Mouse (Mus musculus): ENCODE results near the gene Naglu.
A peak's percentile ranks its signal among the peaks of the same experiment; 100 is the strongest.

Gene Naglu

GRCm38 (mm10) chr11:101057860-101058259 lies 12.0 kb upstream of the Naglu start:
- peak; percentile 81 for DNase-seq (ENCODE audit: low read depth)

GRCm38 (mm10) chr11:101058726-101059125 lies 11.1 kb upstream of the Naglu start:
- DNase-seq (ENCODE audit: low read depth), result no peak

- DNase-seq (ENCODE audit: low read depth), result no peak
Measured at GRCm38 (mm10) chr11:101059473-101059872, 10.3 kb upstream of the Naglu start.

DNA sequence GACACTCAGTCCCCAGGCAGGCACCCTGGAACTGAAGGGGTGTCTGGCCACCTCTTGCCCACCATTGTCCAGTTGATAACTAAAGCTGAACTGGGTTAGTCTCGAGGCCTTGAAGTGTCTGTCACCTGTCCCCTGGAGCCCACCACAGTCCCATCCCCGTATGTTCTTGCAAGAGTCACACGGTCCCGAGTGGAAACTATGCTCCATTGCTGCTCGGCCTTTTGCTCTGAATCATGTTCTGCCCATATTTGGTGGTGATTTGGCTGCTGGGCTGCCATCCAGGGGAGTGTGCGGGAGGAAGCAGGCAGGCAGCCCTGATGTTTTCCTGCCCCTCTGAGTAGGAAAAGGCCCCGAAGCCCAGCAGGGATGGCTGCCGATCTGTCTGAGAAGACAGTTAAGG lies 9.7 kb upstream of the Naglu start:
- peak; percentile 72 for DNase-seq (ENCODE audit: low read depth)

DNA sequence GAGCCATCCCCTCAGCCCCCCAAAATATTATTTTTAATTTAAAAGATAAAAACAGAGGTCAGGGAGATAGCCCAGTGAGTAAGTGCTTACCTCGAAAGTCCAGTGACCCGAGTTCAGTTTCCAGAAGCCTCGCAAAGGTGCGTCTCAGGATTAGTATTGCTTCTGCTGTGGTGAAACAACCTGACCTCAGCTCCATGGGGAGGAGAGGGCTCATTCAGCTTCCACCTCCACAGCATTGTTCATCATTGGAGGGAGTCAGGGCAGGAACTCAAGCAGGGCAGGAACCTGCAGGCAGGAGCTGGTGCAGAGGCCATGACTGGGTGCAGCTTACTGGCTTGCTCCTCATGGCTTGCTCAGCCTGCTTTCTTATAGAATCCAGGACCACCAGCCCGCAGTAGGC lies 8.8 kb upstream of the Naglu start:
- no peak for DNase-seq (ENCODE audit: low read depth)

- DNase-seq (ENCODE audit: low read depth), result no peak
Measured at GRCm38 (mm10) chr11:101062165-101062884, 7.5 kb upstream of the Naglu start.

GRCm38 (mm10) chr11:101062971-101063675 lies 6.7 kb upstream of the Naglu start:
- no peak for DNase-seq (ENCODE audit: low read depth)

- peak; percentile 97 for DNase-seq (ENCODE audit: low read depth)
Measured at GRCm38 (mm10) chr11:101063676-101064327, 6.0 kb upstream of the Naglu start.

- DNase-seq (ENCODE audit: low read depth), result no peak
Measured at GRCm38 (mm10) chr11:101064462-101064861, 5.3 kb upstream of the Naglu start.

- DNase-seq (ENCODE audit: low read depth), result no peak
Measured at GRCm38 (mm10) chr11:101065002-101065401, 4.8 kb upstream of the Naglu start.

DNA sequence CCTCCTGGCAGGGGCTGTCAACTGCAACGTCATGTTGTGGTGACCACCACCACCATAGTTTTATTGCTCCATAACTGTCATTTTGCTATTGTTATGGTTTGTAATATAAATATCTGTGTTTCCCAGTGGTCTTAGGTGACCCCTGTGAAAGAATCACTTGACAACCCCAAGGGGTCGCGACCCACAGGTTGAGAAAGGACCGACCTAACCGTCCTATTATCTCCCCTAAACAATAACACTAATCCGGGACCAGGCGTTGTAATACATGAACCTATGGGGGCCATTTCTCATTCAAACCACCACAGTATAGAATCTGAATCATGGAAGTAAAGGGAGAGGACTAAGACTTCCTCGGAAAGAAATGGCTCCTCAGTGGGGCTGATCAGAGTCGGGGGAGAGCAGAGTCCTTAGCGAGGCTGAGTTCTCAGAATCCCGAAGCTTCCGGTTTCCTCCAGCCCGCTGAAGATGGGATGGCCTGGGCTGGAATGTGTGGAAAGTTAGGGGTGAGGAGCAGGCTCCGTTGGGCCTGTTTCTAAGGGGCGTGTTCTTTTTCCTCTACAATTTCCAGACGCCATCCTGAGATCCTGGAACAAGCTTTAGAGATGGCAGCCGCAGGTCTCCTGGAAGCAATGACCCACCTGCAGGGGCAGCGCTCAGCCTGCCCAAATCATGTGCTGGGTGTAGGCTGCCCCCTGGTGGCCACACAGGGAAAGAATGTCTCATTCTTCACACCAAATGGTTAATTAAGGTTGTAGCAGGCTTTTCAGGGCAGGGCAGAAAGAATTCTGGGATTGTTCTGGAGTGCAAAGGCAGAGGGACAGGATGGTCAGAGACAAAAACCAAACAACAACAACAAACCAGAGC lies 3.0 kb upstream of the Naglu start:
- peak; percentile 80 for DNase-seq (ENCODE audit: low read depth)

GRCm38 (mm10) chr11:101070189-101070527 lies 346 bp downstream of the Naglu start:
- no peak for DNase-seq (ENCODE audit: low read depth)

- DNase-seq (ENCODE audit: low read depth), result no peak
Measured at GRCm38 (mm10) chr11:101070987-101071386, 1.2 kb downstream of the Naglu start.

DNA sequence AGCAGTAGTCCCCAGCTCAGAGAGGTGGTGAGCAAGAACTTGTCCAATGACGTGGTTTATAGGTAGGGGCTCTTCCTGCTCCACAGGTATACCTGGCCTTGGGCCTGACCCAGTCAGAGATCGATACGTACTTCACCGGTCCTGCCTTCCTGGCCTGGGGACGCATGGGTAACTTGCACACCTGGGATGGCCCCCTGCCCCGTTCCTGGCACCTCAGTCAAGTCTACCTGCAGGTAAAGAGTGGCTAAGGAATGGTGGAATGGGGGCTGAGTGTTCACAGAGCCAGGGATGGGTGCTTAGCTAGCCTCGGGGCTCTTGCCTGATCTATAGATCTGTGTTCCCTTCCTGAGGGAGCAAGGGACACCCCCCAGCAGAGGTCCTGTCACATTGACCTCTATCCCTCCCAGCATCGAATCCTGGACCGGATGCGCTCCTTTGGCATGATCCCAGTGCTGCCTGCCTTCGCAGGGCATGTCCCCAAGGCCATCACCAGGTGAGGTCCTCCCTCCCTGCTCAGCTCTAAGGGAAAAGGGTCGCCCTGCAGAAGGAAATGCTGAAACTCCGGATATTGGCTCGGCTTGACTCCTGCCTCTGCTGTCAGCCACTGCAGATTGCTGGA lies 2.1 kb downstream of the Naglu start:
- no peak for DNase-seq (ENCODE audit: low read depth)

DNA sequence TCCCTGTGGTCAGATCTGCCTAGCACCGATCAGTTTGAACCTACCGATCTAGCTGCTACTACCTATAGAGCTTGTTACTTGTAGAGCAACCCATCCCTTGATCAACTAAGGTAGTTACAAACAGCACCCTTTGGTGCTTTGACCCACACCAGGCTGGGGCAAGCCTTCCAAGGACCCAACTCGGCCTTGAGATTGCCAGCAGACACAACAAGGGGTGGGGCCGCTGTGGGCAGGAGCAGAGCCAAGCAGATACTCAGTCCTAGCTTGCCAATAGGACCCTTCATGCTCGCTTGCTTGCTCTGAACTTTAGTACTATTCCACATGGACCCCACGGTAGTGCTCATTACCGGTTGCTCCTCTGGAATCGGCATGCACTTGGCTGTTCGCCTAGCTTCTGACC lies 8.3 kb downstream of the Naglu start, which contains the start of gene Hsd17b1:
Gene Hsd17b1 (plus strand): TSS at position 291 of the 400 bp plus-strand sequence.
- no peak for DNase-seq (ENCODE audit: low read depth)

DNA sequence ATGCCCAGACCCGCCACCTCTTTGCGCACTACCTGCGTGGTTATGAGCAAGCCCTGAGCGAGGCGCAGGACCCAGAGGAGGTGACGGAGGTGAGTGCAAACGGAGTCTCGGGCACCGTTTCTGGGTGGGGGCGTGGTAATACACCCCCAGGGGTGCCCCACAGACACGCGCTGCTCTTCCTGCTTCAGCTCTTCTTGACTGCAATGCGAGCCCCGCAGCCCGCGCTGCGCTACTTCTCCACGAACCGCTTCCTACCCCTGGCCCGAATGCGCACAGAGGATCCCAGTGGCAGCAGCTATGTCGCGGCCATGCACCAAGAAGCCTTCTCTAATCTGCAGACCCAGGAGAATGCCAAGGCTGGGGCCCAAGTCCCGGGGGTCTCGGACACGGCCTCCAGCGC lies 9.9 kb downstream of the Naglu start:
- DNase-seq (ENCODE audit: low read depth), result no peak

GRCm38 (mm10) chr11:101080421-101080820 lies 10.6 kb downstream of the Naglu start:
- DNase-seq (ENCODE audit: low read depth), result no peak

GRCm38 (mm10) chr11:101081659-101082058 lies 11.8 kb downstream of the Naglu start:
- no peak for DNase-seq (ENCODE audit: low read depth)

DNA sequence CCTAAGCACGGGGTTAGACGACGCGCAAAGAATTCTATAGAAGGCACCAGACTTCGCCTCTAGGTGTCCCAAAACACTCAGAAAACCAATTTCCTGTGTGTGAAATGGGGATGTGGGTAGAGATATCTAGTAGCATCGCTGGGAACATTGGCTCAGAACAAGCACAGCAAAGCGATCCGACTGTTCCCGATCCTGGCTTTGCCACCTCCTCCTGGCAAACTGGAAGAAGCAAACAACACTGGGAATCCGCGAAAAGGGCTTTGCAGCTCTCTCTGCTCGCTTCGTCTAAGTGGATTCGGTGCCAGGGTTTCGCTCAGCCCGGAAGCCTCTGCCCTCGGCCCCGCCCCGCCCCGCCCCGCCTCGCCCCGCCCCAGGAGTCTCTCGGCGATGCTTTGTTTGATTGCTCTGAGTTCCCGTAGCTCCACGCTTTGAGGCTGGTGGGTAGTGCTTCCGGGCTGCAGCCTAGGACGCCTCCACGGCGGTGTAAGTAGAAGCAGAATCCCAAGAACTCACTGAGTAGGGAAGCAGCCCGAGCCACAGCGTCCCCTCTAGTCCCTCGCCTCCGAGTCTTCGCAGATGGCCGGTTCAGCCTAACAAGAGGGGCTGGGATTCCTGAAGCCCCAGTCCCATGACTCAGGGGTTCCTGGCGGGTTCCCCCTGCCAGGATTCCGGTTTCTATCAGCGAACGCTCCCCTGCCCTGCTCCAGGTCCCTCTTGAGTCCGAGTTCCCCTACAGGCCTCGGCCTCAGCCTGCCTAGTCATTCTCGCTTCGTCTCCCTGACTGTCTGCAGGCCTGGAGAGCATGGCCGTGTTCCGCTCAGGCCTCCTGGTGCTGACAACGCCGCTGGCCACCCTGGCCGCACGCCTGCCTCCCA lies 12.6 kb downstream of the Naglu start, which contains the start of gene Coasy:
Gene Coasy (plus strand): TSS at position 358 of the 875 bp plus-strand sequence.
- DNase-seq (ENCODE audit: low read depth), result peak; percentile 95

DNA sequence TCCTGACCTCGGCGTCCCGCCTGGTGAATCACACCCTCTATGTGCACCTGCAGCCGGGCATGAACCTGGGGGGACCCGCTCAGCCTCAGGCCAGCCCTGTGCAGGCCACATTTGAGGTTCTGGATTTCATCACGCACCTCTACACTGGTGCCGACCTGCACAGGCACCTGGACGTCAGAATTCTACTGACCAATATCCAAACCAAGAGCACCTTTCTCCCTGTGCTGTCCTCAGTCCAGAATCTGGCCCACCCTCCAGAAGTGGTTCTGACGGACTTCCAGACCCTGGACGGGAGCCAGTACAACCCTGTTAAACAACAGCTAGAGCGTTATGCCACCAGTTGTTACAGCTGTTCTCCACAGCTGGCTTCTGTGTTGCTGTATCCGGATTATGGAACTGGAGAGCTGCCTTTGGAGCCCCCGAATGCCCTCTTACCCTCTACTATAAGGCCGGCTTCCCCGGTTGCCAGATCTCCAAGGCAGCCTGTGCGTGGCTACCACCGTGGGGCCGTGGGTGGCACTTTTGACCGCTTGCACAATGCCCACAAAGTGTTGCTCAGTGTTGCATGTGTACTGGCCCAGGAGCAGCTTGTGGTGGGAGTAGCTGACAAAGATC lies 13.4 kb downstream of the Naglu start:
- peak; percentile 66 for DNase-seq (ENCODE audit: low read depth)

All from 416B (cell line).